Mouse (Mus musculus) left cerebral cortex, adult 11 months (tissue): ENCODE measurements around the gene Dennd2c.
"Not testable (repeated sequence)": the region's sequence is repeated elsewhere in the genome, so short reads cannot be mapped to it uniquely, and the experiment has no call there.

Experiments
- DNase-seq: peaks from one replicate; pipeline ENCODE4 v3.0.0; 2022; ENCODE audit warnings: low spot score

Dennd2c gene

GRCm38 (mm10) chr3:103112216-103112615, 9.8 kb downstream of the Dennd2c start:
- DNase-seq, result no peak

- DNase-seq, result no peak
Measured at GRCm38 (mm10) chr3:103123636-103124035, 21.2 kb downstream of the Dennd2c start.

GRCm38 (mm10) chr3:103126138-103126537, 23.7 kb downstream of the Dennd2c start:
- no peak for DNase-seq

GRCm38 (mm10) chr3:103127177-103127576, 24.8 kb downstream of the Dennd2c start:
- DNase-seq, result no peak

- no peak for DNase-seq
Measured at GRCm38 (mm10) chr3:103127721-103128120, 25.3 kb downstream of the Dennd2c start.

- DNase-seq, result no peak
Measured at GRCm38 (mm10) chr3:103128251-103128650, 25.8 kb downstream of the Dennd2c start.

- DNase-seq, result no peak
Measured at GRCm38 (mm10) chr3:103129367-103130159, 27.2 kb downstream of the Dennd2c start.

- DNase-seq, result peak; percentile 7
Measured at GRCm38 (mm10) chr3:103130236-103130751, 27.9 kb downstream of the Dennd2c start.

- no peak for DNase-seq
Measured at GRCm38 (mm10) chr3:103133098-103133497, 30.7 kb downstream of the Dennd2c start.

GRCm38 (mm10) chr3:103136414-103137077, 34.1 kb downstream of the Dennd2c start:
- DNase-seq, result no peak

- DNase-seq, result no peak
Measured at GRCm38 (mm10) chr3:103139047-103139446, 36.6 kb downstream of the Dennd2c start.

- not testable (repeated sequence) for DNase-seq
Measured at GRCm38 (mm10) chr3:103140095-103140838, 37.9 kb downstream of the Dennd2c start.

- DNase-seq, result no peak
Measured at GRCm38 (mm10) chr3:103141287-103141686, 38.9 kb downstream of the Dennd2c start.

- DNase-seq, result no peak
Measured at GRCm38 (mm10) chr3:103142366-103142765, 40.0 kb downstream of the Dennd2c start.

GRCm38 (mm10) chr3:103145336-103145735, 42.9 kb downstream of the Dennd2c start:
- DNase-seq, result no peak

GRCm38 (mm10) chr3:103145791-103146190, 43.4 kb downstream of the Dennd2c start:
- no peak for DNase-seq

- DNase-seq, result no peak
Measured at GRCm38 (mm10) chr3:103146330-103147166, 44.1 kb downstream of the Dennd2c start.

- no peak for DNase-seq
Measured at GRCm38 (mm10) chr3:103147775-103148174, 45.4 kb downstream of the Dennd2c start.

GRCm38 (mm10) chr3:103148941-103149340, 46.5 kb downstream of the Dennd2c start:
- DNase-seq, result no peak

- DNase-seq, result no peak
Measured at GRCm38 (mm10) chr3:103153761-103154160, 51.4 kb downstream of the Dennd2c start.

- DNase-seq, result no peak
Measured at GRCm38 (mm10) chr3:103159232-103159900, 57.0 kb downstream of the Dennd2c start.
